Mouse (Mus musculus) hindbrain, embryonic 16.5 days (tissue): ENCODE results near the gene Olfr129. TPM values are rescaled to one million over a fixed set of nuclear protein-coding genes. Genes with fewer than 3 reads are reported as not detected.

Experiments used
- ATAC-seq: fragments of 200-750 bp; cut with Nextera tagmentation; 2 replicates; pipeline ENCODE4 v1.8.0; 2017; ENCODE audit warnings: moderate TSS enrichment, moderate library complexity
- H3K27ac ChIP-seq: fragments of 300-500 bp; sonication (generic); 2 replicates; pipeline ENCODE4 v1.5.1; 2014; ENCODE audit warnings: low read depth, mild to moderate bottlenecking, control low read depth, low read length, moderate library complexity
- H3K27me3 ChIP-seq: fragments of 300-500 bp; sonication (generic); replicated peaks from 2 replicates; pipeline ENCODE4 v1.6.1; 2014; ENCODE audit warnings: low read length; ENCODE audit not compliant: control insufficient read depth, insufficient read depth
- H3K36me3 ChIP-seq: fragments of 300-500 bp; sonication (generic); 2 replicates; pipeline ENCODE4 v1.6.1; 2014; ENCODE audit warnings: mild to moderate bottlenecking, low read length, moderate library complexity, mixed read lengths; ENCODE audit not compliant: control insufficient read depth, insufficient read depth
- H3K4me1 ChIP-seq: fragments of 300-500 bp; sonication (generic); 2 replicates; pipeline ENCODE4 v1.6.1; 2014; ENCODE audit warnings: low read depth, low read length; ENCODE audit not compliant: control insufficient read depth, insufficient read depth
- H3K4me2 ChIP-seq: fragments of 300-500 bp; sonication (generic); 2 replicates; pipeline ENCODE4 v1.6.1; 2014; ENCODE audit warnings: mild to moderate bottlenecking, low read length, control low read depth, moderate library complexity
- H3K4me3 ChIP-seq: fragments of 300-500 bp; sonication (generic); 2 replicates; pipeline ENCODE4 v1.5.1; 2014; ENCODE audit warnings: mild to moderate bottlenecking, low read length, control low read depth, moderate library complexity
- H3K9ac ChIP-seq: fragments of 300-500 bp; sonication (generic); 2 replicates; pipeline ENCODE4 v1.6.1; 2014; ENCODE audit warnings: low read depth, mild to moderate bottlenecking, control low read depth, low read length, moderate library complexity
- H3K9me3 ChIP-seq: fragments of 300-500 bp; sonication (generic); 2 replicates; pipeline ENCODE4 v1.6.1; 2014; ENCODE audit warnings: mild to moderate bottlenecking, low read length, moderate library complexity; ENCODE audit not compliant: control insufficient read depth
- WGBS: fragments of 180-500 bp; shearing (Covaris S2); extraction: QIAGEN DNeasy Blood & Tissue Kit; methylation state at CpG from one replicate; pipeline ENCODE4 v1.1.7; 2014; 5-methylcytosine and 5-hydroxymethylcytosine counted together
- polyA plus RNA-seq: library from polyadenylated mRNA; unstranded; fragments of >200 nt; fragmentation: Nextera tagmentation; extraction: Ambion mirVana; gene quantifications from 2 replicates; pipeline ENCODE4 v1.2.1, GENCODE M21; 2015

Olfr129 gene
- polyA plus RNA-seq: not detected in 2 replicates

DNA sequence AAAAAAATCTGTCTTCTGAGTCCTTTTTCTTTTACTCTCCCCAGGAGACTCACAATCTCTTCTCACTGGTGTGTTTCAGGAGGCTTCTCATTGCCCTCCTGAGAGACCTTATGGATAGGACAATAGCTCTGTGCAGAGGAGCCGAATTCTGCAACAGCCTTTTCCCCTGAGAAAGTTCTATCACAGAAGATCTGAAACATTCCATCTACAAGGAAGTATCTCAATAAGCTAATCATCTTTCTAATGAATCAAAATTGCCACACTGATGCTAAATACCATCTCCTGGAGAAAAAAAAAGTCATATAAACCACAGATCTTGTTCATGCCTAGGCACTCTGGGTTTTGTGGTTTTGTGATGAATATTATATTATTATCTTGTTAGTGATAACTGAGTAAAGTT lies at the start of gene Olfr129:
Gene Olfr129 (minus strand): TSS at position 101 of the 400 bp plus-strand sequence.
- no peak for ATAC-seq
- Histone ChIP-seq H3K4me2 (no peak within 1 kb of the TSS), H3K4me3 (no peak within 1 kb of the TSS), H3K27ac (no peak within 1 kb of the TSS), H3K36me3 (no peaks in the 10 kb centered on the region), H3K27me3 (no peaks in the 10 kb centered on the region), H3K4me1 (no peaks in the 10 kb centered on the region), H3K9ac (no peak within 1 kb of the TSS), H3K9me3 (no peaks in the 10 kb centered on the region)
- WGBS: 73% methylated on average over 1 of the region's 1 CpGs

DNA sequence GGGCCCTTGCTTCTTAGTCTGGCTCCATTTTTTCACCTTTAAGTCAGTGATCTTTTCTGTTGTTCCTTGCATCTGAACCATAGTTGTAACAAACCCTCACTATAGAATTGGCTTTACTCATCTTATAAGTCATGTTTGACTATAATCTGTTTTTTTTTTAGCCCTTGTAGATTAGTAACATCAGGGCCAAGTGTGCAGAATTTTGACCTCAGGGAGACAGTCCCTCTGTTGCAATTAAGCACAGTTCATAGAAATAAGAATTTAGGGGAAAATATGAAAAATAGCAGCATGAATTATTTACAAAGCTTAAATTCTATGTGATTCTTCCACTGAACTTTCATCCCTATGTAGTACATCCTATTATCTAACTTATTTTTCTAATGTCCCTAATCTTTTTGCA lies 28.7 kb upstream of the Olfr129 start, which contains the start of gene Olfr131:
Gene Olfr131 (minus strand): TSS at position 101 of the 400 bp plus-strand sequence.
- Histone ChIP-seq H3K4me3 (no peak within 1 kb of the TSS), H3K27ac (no peak within 1 kb of the TSS), H3K9me3 (no peaks in the 10 kb centered on the region), H3K36me3 (no peaks in the 10 kb centered on the region), H3K9ac (no peak within 1 kb of the TSS), H3K27me3 (no peaks in the 10 kb centered on the region), H3K4me2 (no peak within 1 kb of the TSS), H3K4me1 (no peaks in the 10 kb centered on the region)
- ATAC-seq: no peak

DNA sequence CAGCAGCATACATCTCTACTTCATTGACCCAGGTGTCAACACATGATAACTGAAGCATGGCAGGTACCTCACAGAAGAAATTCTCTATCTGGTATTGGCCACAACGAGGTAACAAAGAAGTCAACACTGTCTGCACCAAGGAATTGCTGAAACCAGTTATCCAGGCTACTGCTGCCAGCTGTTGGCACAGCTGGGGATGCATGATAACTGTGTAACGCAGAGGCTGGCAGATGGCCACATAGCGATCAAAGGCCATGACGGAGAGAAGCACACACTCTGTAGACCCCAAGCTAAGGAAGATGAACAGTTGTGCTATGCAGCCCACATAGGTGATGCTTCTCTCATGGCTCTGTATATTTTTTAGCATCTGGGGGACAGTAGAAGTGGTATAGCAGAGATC lies 22.5 kb upstream of the Olfr129 start:
- no peaks in the 10 kb centered on the region for H3K27me3 ChIP-seq
- H3K9me3 ChIP-seq: peaks cover 4% of the 10 kb centered on the region; the same call in 1 of the 2 replicates
- H3K9ac ChIP-seq: no peak overlapping the region
- H3K4me2 ChIP-seq: no peak overlapping the region
- H3K4me1 ChIP-seq: no peaks in the 10 kb centered on the region
- no peak for ATAC-seq
- no peaks in the 10 kb centered on the region for H3K36me3 ChIP-seq
- H3K27ac ChIP-seq: no peak overlapping the region
- WGBS: 91% methylated on average over 4 of the region's 4 CpGs
- no peak overlapping the region for H3K4me3 ChIP-seq

DNA sequence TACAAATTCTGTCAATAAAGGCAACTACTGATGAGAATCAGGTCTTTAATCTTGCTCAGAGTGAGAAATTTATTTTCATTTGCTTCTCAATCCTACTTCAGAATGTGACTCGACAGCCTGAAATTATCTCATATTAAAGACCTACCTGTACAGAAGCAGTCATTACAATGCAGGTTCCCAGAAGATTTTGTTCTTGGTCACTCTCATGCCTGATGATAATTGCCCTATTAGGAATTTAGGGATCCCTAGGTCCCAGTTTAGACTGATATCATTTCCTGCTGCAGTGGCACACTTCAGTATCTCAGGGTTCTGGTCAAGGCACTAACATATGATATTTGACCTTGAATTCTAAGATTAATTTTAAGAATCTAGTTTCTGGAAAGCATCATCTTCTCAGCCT lies 3.7 kb upstream of the Olfr129 start, which contains the start of gene Olfr130:
Gene Olfr130 (plus strand): TSS at position 301 of the 400 bp plus-strand sequence.
- Histone ChIP-seq H3K27ac (no peak within 1 kb of the TSS), H3K36me3 (no peaks in the 10 kb centered on the region), H3K9ac (no peak within 1 kb of the TSS), H3K27me3 (no peaks in the 10 kb centered on the region), H3K9me3 (no peaks in the 10 kb centered on the region), H3K4me1 (no peaks in the 10 kb centered on the region), H3K4me2 (no peak within 1 kb of the TSS), H3K4me3 (no peak within 1 kb of the TSS)
- WGBS: 89% methylated on average over 1 of the region's 1 CpGs
- no peak for ATAC-seq

DNA sequence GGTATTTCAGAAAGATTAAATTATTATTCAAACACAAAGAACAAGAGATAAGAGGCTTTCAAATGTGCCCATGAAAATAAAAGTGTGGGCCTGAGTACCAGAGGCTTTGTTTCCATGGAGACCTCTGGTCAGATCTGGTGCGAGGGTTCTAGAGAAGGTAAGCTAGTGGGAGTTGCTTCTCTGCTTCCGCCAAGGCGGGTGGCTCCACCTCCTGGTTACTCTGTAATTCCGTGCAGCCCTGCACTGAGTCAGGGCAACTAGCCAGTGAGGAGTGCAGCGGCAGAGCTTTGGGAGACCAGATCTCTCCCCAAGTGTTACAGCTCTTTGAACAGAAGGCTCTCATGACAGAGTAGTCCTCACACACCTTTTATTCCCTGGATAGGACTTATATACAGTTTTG lies 33.6 kb downstream of the Olfr129 start:
- Histone ChIP-seq H3K27me3 (no peaks in the 10 kb centered on the region), H3K4me2 (no peak overlapping the region), H3K9me3 (no peaks in the 10 kb centered on the region), H3K27ac (no peak overlapping the region), H3K36me3 (no peaks in the 10 kb centered on the region), H3K9ac (no peak overlapping the region), H3K4me3 (no peak overlapping the region), H3K4me1 (no peaks in the 10 kb centered on the region)
- 36% methylated on average over 5 of the region's 5 CpGs for WGBS
- ATAC-seq: no peak

DNA sequence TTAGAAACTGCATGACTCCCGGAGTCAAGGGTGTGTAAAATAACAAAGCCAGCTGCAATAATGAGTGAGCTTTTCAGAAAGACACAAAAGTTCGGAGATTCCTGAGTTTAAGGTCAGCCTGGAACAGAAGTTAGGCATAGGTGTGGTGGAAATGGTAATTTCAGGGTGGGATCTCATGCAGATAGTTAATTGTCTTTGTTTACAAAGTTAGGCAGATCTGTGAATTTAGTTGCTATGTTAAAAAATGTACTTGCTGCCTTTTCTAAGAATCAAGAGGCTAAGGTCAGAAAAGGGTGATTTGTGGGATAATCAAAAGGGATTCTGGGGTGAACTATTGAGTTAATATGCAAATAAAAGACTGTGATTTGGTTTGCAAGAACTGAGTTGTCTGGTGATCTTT lies 43.5 kb downstream of the Olfr129 start:
- Histone ChIP-seq H3K36me3 (no peaks in the 10 kb centered on the region), H3K27ac (no peak overlapping the region), H3K9ac (no peak overlapping the region), H3K9me3 (no peaks in the 10 kb centered on the region), H3K27me3 (no peaks in the 10 kb centered on the region), H3K4me2 (no peak overlapping the region), H3K4me3 (no peak overlapping the region), H3K4me1 (no peaks in the 10 kb centered on the region)
- 82% methylated on average over 2 of the region's 2 CpGs for WGBS
- ATAC-seq: no peak

DNA sequence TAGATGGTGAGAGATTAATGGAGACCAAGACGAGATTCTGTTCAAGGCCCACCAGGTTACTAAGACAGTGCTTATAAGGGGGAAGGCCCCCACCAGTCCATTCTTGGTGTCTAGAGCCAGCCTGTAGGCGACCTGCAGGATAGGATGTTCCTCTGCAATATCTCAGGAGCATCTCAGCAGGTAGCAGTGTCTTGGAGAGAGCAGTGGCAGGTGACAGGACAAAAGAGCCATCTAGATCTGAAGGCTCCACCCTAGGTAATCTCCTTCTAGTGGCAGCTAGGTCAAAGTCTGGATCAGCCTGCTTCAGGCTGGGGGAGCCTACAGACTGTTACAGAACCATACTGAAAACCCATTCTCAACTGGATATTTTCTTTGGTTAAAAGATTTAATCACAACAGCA lies 54.9 kb downstream of the Olfr129 start:
- WGBS: 74% methylated on average over 2 of the region's 2 CpGs
- no peaks in the 10 kb centered on the region for H3K9me3 ChIP-seq

More for the DNA sequence above, 54.9 kb downstream of the Olfr129 start:
- Histone ChIP-seq H3K27ac (no peak overlapping the region), H3K4me1 (no peaks in the 10 kb centered on the region), H3K4me2 (no peak overlapping the region), H3K9ac (no peak overlapping the region), H3K4me3 (no peak overlapping the region), H3K36me3 (no peaks in the 10 kb centered on the region), H3K27me3 (no peaks in the 10 kb centered on the region)
- no peak for ATAC-seq

Other genes with a start within 250 kb of the Olfr129 start
- gene Olfr125, start 227.1 kb downstream of the Olfr129 start, polyA plus RNA-seq: not detected in 2 replicates
- not detected in 2 replicates for gene Olfr126, start 212.6 kb downstream of the Olfr129 start, polyA plus RNA-seq
- gene Olfr127, start 159.6 kb downstream of the Olfr129 start, polyA plus RNA-seq: not detected in 2 replicates
- gene Olfr128, start 139.5 kb downstream of the Olfr129 start, polyA plus RNA-seq: not detected in 2 replicates
- not detected in 2 replicates for gene Olfr761, start 107.0 kb downstream of the Olfr129 start, polyA plus RNA-seq
- gene Olfr130, start 3.8 kb upstream of the Olfr129 start, polyA plus RNA-seq: not detected in 2 replicates
- gene Olfr131, start 28.6 kb upstream of the Olfr129 start, polyA plus RNA-seq: not detected in 2 replicates
- not detected in 2 replicates for gene Olfr132, start 74.4 kb upstream of the Olfr129 start, polyA plus RNA-seq
- not detected in 2 replicates for gene Olfr133, start 85.2 kb upstream of the Olfr129 start, polyA plus RNA-seq
- not detected in 2 replicates for gene Olfr134, start 111.3 kb upstream of the Olfr129 start, polyA plus RNA-seq
- gene Olfr135, start 144.3 kb upstream of the Olfr129 start, polyA plus RNA-seq: not detected in 2 replicates
- not detected in 2 replicates for gene Olfr138, start 201.0 kb upstream of the Olfr129 start, polyA plus RNA-seq
- not detected in 2 replicates for gene Olfr137, start 247.5 kb upstream of the Olfr129 start, polyA plus RNA-seq